Mouse (Mus musculus): ENCODE measurements around the gene Cntrl. TPM values are rescaled to one million over a fixed set of nuclear protein-coding genes. Genes with fewer than 3 reads are reported as not detected.

The Cntrl gene
- polyA plus RNA-seq, 1 experiment from 2014 or later: 8.4 TPM

DNA sequence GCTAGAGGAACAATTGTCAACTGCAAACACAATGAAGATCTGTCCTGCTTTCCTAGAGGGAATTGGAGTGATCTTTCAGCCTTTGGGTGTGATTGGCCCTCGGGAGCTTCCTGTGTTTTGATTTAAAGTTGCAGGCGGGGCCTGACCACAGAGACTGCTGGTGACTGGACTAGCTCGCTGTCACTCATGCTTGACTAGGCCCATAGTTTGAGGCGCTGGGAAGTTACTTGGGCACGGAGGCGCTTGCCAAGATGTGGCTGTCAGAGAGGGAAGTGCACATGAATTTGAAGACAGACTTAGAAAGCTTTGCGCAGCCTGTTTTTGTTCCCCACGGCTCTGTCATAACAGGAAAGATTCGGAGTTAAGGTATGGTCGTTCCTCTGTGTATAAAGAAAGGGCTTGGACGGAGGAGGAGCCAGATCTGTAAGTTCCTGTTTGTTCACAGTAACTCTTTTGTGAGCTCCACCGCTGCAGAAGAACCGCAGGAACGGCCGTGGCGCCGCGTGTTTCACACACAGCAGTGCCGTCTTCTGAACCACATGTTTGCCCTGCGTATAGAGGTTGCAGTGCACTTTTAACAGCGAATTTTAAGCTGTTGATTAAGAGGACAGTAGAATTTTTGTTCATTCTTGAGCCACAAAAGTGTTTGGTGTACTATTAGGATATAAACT lies 22.8 kb downstream of the Cntrl start:
- no peaks in the 10 kb centered on the region for H3K9me3 ChIP-seq (replicated peaks)
- H3K36me3 ChIP-seq: peaks cover 22% of the 10 kb centered on the region
- 1% methylated on average over 21 of the region's 21 CpGs for WGBS
- peak overlapping the region; percentile 37 for H3K4me3 ChIP-seq (replicated peaks)
- peaks cover 10% of the 10 kb centered on the region; the same call in 1 of the 2 replicates for H3K4me1 ChIP-seq
- no peaks in the 10 kb centered on the region for H3K27me3 ChIP-seq (replicated peaks)
- peak; percentile 92 for ATAC-seq (ENCODE audit: low FRiP score)
- H3K9ac ChIP-seq (replicated peaks): peak overlapping the region; percentile 23
- peak overlapping the region; percentile 47 for H3K4me2 ChIP-seq
- no peak overlapping the region for H3K27ac ChIP-seq (replicated peaks)

DNA sequence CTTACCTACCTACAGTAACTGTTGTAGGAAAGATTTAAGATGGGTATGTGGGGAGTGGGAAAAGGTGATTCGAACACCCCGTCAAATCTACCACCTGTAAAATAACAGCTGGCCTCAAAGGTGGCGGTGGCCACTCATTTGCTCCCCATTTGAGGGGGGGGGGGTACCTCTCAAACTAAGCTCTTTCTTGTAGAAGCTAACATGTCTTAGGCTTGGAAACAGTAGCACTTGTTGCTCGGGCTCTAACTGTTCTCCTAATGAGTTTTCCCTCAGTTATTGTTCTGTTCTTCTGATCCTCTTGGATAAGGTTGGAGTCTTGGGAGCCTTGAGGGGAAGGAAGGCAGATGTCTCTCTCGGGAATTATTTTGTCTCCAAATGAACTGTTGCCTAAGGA lies 23.4 kb downstream of the Cntrl start:
- peak overlapping the region; percentile 23; the same call in 1 of the 2 replicates for H3K9ac ChIP-seq (replicated peaks)
- H3K4me3 ChIP-seq (replicated peaks): peak overlapping the region; percentile 37
- H3K4me1 ChIP-seq: peaks cover 10% of the 10 kb centered on the region; the same call in 1 of the 2 replicates
- H3K9me3 ChIP-seq (replicated peaks): no peaks in the 10 kb centered on the region
- H3K4me2 ChIP-seq: peak overlapping the region; percentile 47
- no peak overlapping the region for H3K27ac ChIP-seq (replicated peaks)
- 15% methylated on average over 5 of the region's 5 CpGs for WGBS
- no peak for ATAC-seq (ENCODE audit: low FRiP score)
- H3K36me3 ChIP-seq: peaks cover 26% of the 10 kb centered on the region
- H3K27me3 ChIP-seq (replicated peaks): no peaks in the 10 kb centered on the region

DNA sequence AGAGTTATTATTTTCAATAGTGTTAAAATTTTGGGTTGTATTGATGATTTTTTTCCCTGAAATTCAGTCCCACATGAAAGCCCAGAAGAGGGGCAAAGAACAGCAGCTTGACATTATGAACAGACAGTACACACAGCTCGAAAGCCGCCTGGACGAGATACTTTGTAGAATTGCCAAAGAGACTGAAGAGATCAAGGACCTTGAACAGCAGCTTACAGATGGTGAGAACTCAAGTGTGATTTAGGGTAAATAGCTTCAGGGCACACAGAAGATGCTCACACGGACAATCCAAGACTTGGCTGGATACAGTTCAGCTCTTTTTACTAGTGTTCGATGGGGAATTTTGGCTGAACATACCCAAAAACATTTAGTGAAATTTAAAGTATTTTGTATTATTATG lies 24.6 kb downstream of the Cntrl start:
- H3K36me3 ChIP-seq: peaks cover 29% of the 10 kb centered on the region
- H3K9me3 ChIP-seq (replicated peaks): no peaks in the 10 kb centered on the region
- ATAC-seq (ENCODE audit: low FRiP score): no peak
- no peak overlapping the region for H3K4me3 ChIP-seq (replicated peaks)
- H3K27me3 ChIP-seq (replicated peaks): no peaks in the 10 kb centered on the region
- H3K27ac ChIP-seq (replicated peaks): no peak overlapping the region
- WGBS: 73% methylated on average over 5 of the region's 5 CpGs
- no peak overlapping the region for H3K9ac ChIP-seq (replicated peaks)
- no peak overlapping the region for H3K4me2 ChIP-seq
- H3K4me1 ChIP-seq: peaks cover 10% of the 10 kb centered on the region; the same call in 1 of the 2 replicates

DNA sequence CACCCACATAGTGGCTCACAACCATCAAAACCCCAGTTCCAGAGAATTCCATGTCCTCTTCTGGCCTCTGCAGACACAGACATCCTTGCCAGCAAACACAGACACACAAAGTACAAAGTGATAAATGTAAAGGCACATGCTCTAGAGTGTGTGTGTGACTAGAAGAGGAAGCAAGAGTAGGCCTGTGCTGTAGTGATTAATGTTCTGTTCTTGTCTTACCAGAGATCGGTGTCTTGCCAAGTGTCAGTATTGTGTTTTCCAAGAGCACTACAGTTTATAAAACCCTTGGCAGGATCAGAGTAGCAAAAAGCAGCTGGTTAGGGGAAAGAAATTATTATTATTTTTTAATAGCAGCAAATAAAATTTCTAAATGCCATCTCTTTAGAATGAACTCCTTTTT lies 29.3 kb downstream of the Cntrl start:
- ATAC-seq (ENCODE audit: low FRiP score): no peak
- WGBS: 86% methylated on average over 1 of the region's 1 CpGs
- Histone ChIP-seq H3K36me3 (peaks cover 47% of the 10 kb centered on the region), H3K4me3 (replicated peaks) (no peak overlapping the region), H3K4me1 (no peaks in the 10 kb centered on the region), H3K4me2 (no peak overlapping the region), H3K27ac (replicated peaks) (no peak overlapping the region), H3K9me3 (replicated peaks) (no peaks in the 10 kb centered on the region), H3K9ac (replicated peaks) (no peak overlapping the region), H3K27me3 (replicated peaks) (no peaks in the 10 kb centered on the region)

DNA sequence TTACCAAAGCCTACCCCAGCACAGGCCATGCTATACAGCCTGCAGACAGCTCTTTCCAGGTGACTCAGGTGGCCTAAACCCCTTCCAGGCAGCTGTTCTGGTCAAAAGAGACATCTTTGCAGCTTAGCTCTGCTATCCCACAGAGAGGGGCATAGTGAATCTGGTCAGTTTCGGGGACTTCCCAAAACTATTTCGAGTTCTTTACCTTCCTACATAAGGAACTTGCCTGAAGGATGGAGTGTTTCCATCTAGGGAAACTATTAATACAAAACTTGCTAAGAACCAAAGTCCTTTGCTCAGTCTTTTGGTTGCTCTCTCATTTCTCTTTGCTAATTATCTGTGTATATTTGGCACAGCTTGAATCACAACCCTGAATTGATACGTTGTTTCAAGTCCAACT lies 32.4 kb downstream of the Cntrl start:
- no peak for ATAC-seq (ENCODE audit: low FRiP score)
- no peak overlapping the region for H3K4me3 ChIP-seq (replicated peaks)
- H3K4me2 ChIP-seq: no peak overlapping the region
- no peak overlapping the region for H3K9ac ChIP-seq (replicated peaks)
- 95% methylated on average over 3 of the region's 3 CpGs for WGBS
- H3K36me3 ChIP-seq: peaks cover 61% of the 10 kb centered on the region
- no peak overlapping the region for H3K27ac ChIP-seq (replicated peaks)
- H3K9me3 ChIP-seq (replicated peaks): no peaks in the 10 kb centered on the region
- H3K27me3 ChIP-seq (replicated peaks): no peaks in the 10 kb centered on the region
- H3K4me1 ChIP-seq: no peaks in the 10 kb centered on the region

DNA sequence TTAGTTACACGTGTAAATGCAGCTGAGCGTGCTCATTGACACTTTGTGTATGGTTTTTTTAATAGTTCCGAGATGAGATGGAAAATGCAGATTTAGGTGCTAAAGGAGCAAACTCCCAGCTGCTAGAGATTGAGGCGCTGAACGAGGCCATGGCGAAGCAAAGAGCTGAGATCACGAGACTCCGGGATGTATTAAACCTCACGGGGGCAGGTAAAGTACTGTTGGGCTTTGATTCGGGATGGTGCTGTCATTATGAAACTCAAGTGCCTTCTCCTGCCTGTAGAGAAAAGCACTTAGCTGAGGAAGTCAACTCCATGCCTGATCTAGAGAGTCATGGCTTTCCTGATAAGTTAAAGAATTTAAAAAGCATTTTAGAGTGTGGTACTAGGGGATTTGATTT lies 39.5 kb downstream of the Cntrl start:
- no peak overlapping the region for H3K27ac ChIP-seq (replicated peaks)
- H3K36me3 ChIP-seq: peaks cover 89% of the 10 kb centered on the region
- H3K4me1 ChIP-seq: no peaks in the 10 kb centered on the region
- no peak overlapping the region for H3K9ac ChIP-seq (replicated peaks)
- ATAC-seq (ENCODE audit: low FRiP score): no peak
- H3K4me3 ChIP-seq (replicated peaks): no peak overlapping the region
- no peaks in the 10 kb centered on the region for H3K27me3 ChIP-seq (replicated peaks)
- 96% methylated on average over 10 of the region's 10 CpGs for WGBS
- H3K9me3 ChIP-seq (replicated peaks): no peaks in the 10 kb centered on the region
- no peak overlapping the region for H3K4me2 ChIP-seq

DNA sequence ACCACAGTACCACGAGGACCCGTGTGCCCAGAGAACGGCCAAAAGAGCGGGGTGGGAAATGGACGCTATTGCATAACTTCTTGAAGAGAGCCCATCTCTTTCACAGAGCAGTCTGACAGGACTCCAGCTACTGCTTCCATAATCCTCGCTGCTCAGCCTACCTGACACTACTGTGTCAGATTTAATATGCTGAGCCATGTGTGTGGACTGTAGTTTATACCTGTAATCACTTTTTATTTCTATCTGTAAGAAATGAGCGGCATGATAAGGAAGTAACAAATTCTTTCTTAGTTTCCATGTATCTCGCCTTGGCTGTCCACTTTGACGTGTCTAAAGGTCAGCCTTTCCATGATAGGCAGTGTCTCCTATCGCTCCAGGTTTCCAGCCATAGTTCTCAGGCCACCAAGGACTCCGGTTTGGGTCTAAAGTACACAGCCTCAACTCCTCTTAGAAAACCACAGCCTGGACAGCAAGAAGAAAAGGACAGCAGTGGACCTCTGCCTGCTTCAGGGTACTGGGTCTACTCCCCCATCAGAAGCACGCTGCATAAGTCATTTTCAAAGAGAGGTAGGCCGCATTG lies 42.1 kb downstream of the Cntrl start:
- H3K4me3 ChIP-seq (replicated peaks): no peak overlapping the region
- H3K4me1 ChIP-seq: no peaks in the 10 kb centered on the region
- no peak overlapping the region for H3K4me2 ChIP-seq
- no peak for ATAC-seq (ENCODE audit: low FRiP score)
- H3K36me3 ChIP-seq: peaks cover 91% of the 10 kb centered on the region
- no peaks in the 10 kb centered on the region for H3K9me3 ChIP-seq (replicated peaks)
- no peaks in the 10 kb centered on the region for H3K27me3 ChIP-seq (replicated peaks)
- H3K27ac ChIP-seq (replicated peaks): no peak overlapping the region
- WGBS: 96% methylated on average over 13 of the region's 13 CpGs
- H3K9ac ChIP-seq (replicated peaks): no peak overlapping the region

DNA sequence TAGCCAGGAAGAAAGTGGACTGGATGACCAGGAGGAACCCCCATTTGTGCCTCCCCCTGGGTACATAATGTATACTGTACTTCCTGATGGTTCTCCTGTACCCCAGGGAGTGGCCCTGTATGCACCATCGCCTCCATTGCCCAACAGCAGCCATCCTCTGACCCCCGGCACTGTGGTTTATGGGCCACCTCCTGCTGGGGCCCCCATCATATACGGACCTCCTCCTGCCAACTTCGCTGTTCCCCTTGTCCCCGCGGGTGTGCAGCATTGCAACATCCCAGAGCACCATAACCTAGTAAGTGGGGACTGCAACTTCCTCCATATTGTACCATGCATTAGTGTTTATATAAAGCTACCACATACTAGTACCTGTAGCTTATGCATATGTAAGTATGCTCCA lies 43.9 kb downstream of the Cntrl start:
- Histone ChIP-seq H3K9me3 (replicated peaks) (no peaks in the 10 kb centered on the region), H3K9ac (replicated peaks) (no peak overlapping the region), H3K4me1 (no peaks in the 10 kb centered on the region), H3K36me3 (peaks cover 79% of the 10 kb centered on the region), H3K4me3 (replicated peaks) (no peak overlapping the region), H3K27ac (replicated peaks) (no peak overlapping the region), H3K4me2 (no peak overlapping the region), H3K27me3 (replicated peaks) (no peaks in the 10 kb centered on the region)
- WGBS: 60% methylated on average over 6 of the region's 6 CpGs
- no peak for ATAC-seq (ENCODE audit: low FRiP score)

DNA sequence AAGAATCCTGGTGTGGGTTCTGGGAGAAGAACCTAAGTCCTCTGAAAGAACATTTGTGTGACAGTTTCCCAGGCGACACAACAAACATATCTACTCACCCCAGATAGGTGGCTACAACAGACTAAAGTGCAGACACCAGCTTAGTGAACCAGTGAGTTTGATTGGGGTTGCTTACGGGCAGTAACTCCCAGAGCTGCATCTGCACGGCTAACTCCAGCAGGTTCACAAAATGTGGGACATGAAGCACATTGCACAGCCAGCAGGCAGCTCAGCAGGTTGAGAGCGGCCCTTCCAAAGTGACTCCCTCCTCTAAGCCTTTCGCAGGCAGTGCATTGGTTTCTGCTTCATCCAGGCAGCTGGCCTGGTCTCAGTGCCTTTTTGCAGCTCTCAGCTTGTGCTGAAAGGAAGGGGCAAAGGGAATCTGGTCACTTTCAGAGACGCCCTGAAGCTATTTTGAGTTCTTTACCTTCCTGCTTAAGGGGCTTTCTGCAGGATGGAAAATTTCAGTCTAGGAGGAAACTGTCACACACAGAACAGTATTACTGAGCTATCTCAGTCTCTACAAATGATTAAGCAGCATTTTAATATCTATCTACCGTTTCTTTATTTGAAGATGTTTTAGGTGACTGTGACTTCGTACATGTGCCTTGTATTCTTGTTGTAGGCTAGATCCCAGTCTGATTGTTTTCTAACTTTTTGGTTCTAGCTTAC lies 44.7 kb downstream of the Cntrl start:
- Histone ChIP-seq H3K27me3 (replicated peaks) (no peaks in the 10 kb centered on the region), H3K9me3 (replicated peaks) (no peaks in the 10 kb centered on the region), H3K4me3 (replicated peaks) (no peak overlapping the region), H3K4me1 (no peaks in the 10 kb centered on the region), H3K27ac (replicated peaks) (no peak overlapping the region), H3K36me3 (peaks cover 71% of the 10 kb centered on the region), H3K4me2 (no peak overlapping the region), H3K9ac (replicated peaks) (no peak overlapping the region)
- no peak for ATAC-seq (ENCODE audit: low FRiP score)
- 86% methylated on average over 8 of the region's 8 CpGs for WGBS

DNA sequence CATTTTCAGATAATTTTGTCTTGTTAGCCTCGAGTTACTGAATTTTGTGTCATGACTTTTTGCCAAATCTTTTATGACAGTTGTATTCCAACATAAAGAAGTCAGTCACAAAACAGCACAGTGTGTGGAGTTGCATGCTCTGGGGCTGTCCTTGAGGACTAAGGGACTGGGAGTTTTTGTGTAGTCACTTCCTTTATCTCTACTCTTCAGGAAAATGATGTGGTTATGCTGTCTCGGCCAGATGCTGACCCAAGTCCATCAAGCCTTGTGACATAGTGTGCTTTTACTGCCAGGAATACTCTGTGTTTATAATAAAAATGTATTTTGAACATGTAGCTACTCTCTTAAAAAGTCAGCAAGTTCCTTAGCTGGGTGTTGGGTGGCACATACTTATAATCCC lies 47.7 kb downstream of the Cntrl start:
- H3K9ac ChIP-seq (replicated peaks): no peak overlapping the region
- WGBS: 90% methylated on average over 2 of the region's 2 CpGs
- no peak overlapping the region for H3K4me3 ChIP-seq (replicated peaks)
- peaks cover 44% of the 10 kb centered on the region for H3K36me3 ChIP-seq
- H3K9me3 ChIP-seq (replicated peaks): no peaks in the 10 kb centered on the region
- H3K4me2 ChIP-seq: no peak overlapping the region
- no peak overlapping the region for H3K27ac ChIP-seq (replicated peaks)
- ATAC-seq (ENCODE audit: low FRiP score): no peak
- no peaks in the 10 kb centered on the region for H3K27me3 ChIP-seq (replicated peaks)
- H3K4me1 ChIP-seq: no peaks in the 10 kb centered on the region

DNA sequence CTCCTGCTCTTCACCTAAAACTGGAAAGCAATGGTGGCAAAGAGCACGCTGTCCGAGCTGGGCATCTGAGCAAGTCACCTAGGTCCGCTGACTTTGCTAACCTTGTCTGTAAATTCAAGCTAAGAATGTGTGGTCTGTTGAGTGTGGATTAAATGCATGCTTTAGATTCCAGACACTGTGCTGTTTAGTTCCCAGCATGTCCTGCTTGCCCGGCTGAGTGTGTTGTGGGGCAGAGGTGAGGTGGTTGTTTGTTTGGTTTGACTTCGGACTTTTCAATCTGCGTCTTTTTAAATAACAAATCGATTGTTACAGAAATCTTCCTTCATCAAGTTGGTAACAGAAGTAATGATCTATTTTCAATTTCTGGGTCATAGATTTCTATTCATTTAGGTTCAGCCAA lies 48.5 kb downstream of the Cntrl start:
- no peak overlapping the region for H3K9ac ChIP-seq (replicated peaks)
- no peak overlapping the region for H3K4me2 ChIP-seq
- no peaks in the 10 kb centered on the region for H3K9me3 ChIP-seq (replicated peaks)
- ATAC-seq (ENCODE audit: low FRiP score): no peak
- peaks cover 42% of the 10 kb centered on the region for H3K36me3 ChIP-seq
- no peak overlapping the region for H3K27ac ChIP-seq (replicated peaks)
- no peak overlapping the region for H3K4me3 ChIP-seq (replicated peaks)
- no peaks in the 10 kb centered on the region for H3K4me1 ChIP-seq
- H3K27me3 ChIP-seq (replicated peaks): no peaks in the 10 kb centered on the region
- 92% methylated on average over 7 of the region's 7 CpGs for WGBS

DNA sequence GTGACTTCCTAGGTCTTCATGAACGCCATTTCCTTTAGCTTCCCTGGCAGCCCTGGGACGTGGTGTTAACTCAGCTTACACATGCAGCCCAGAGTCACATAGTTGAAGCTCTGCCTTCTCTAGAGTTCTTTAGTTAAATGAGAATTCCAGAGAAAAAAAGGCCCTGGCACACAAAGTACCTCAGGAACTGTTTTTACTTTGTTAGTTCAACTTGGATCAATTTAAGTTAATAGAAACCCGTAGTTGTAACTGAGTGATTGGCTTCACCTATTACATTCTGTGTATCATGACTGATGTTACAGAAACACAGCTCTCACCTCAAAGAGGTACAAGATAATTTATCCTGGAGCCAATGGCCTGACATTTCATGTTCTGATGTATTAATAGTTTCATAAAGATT lies 49.1 kb downstream of the Cntrl start:
- no peak overlapping the region for H3K4me2 ChIP-seq
- no peak overlapping the region for H3K4me3 ChIP-seq (replicated peaks)
- H3K27ac ChIP-seq (replicated peaks): no peak overlapping the region
- peaks cover 43% of the 10 kb centered on the region for H3K36me3 ChIP-seq
- no peak for ATAC-seq (ENCODE audit: low FRiP score)
- H3K4me1 ChIP-seq: no peaks in the 10 kb centered on the region
- H3K9me3 ChIP-seq (replicated peaks): no peaks in the 10 kb centered on the region
- no peak overlapping the region for H3K9ac ChIP-seq (replicated peaks)
- WGBS: 91% methylated on average over 3 of the region's 3 CpGs
- no peaks in the 10 kb centered on the region for H3K27me3 ChIP-seq (replicated peaks)

All from neural tube, embryonic 15.5 days (tissue).